Mouse (Mus musculus): ENCODE measurements around the gene Haus3. TPM values are rescaled to one million over a fixed set of nuclear protein-coding genes. Genes with fewer than 3 reads are reported as not detected.

Haus3 gene
- total and polyA plus RNA-seq, 2 experiments: 0.27 to 3.9 TPM

DNA sequence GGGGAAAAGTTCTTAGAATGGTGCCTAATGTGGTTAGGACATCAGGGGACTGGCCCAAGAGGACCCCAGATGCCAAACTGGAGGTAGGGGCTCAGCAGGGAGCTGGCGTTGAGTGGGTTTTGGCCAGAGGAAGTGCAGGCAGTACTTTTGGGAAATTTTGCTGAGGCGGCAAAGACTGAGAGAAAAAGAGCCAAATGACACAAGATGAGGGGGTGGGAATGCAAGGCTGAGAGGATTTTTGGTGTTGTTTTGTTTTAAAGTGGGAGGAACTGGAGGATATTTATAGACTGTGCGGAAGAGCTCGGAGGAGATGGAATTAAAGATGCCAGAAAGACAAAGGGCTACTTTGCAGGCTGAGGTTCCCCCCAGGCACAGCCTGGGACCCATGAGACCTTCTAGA is 1.4 kb upstream of the Haus3 start:
- H3K27me3 ChIP-seq (ENCODE audit: control insufficient read depth, insufficient read depth, low read length): no peaks in the 10 kb centered on the region
- no peaks in the 10 kb centered on the region; the same call in 1 of the 2 replicates for H3K79me2 ChIP-seq (ENCODE audit: control insufficient read depth, insufficient read depth, low read length)
- no peak overlapping the region for H3K4me3 ChIP-seq (ENCODE audit: insufficient read depth, low read depth, low read length)
- H3K9ac ChIP-seq (ENCODE audit: low read depth, low read length): no peak overlapping the region
- TF ChIP-seq POLR2A (IDR thresholded peaks at IDR 0.05; ENCODE audit: extremely low read depth, insufficient read depth, low read length) (no peak), CTCF (IDR thresholded peaks at IDR 0.05; ENCODE audit: low read depth, low read length) (no peak)
- DNase-seq (ENCODE audit: extremely low read depth, low read depth, low spot score): peak; percentile 37
- peaks cover 4% of the 10 kb centered on the region; the same call in 1 of the 2 replicates for H3K36me3 ChIP-seq (ENCODE audit: control insufficient read depth, insufficient read depth, low read length)
- peak overlapping the region; percentile 88 for H3K27ac ChIP-seq (replicated peaks; ENCODE audit: insufficient read depth, low read depth, low read length)
- WGBS: 71% methylated on average over 4 of the region's 4 CpGs
- peaks cover 4% of the 10 kb centered on the region; the same call in 1 of the 2 replicates for H3K4me1 ChIP-seq (ENCODE audit: control insufficient read depth, insufficient read depth, low read length)

DNA sequence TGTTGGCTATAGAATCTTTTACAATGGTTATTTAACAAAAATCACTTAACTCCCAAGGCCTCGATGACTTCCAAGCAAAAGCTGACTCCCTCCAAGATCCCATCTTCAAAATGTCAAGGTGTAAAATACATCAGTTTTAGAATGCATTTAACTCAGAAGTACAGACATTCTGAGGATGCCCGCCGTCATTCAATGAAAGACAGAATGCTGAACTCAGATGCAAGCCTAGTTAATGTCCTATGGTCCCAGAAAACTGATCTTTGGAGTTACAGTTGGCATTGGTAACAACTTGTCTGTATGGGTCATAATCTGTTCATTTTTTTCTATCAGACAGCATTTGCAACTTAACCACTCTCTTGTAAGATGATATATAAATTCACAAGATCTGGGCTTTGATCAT is 627 bp upstream of the Haus3 start:
- H3K4me3 ChIP-seq (ENCODE audit: insufficient read depth, low read depth, low read length): peak overlapping the region; percentile 48
- H3K36me3 ChIP-seq (ENCODE audit: control insufficient read depth, insufficient read depth, low read length): peaks cover 3% of the 10 kb centered on the region; the same call in 1 of the 2 replicates
- peak overlapping the region; percentile 75; the same call in 1 of the 2 replicates for H3K9ac ChIP-seq (ENCODE audit: low read depth, low read length)
- no peak for DNase-seq (ENCODE audit: extremely low read depth, low read depth, low spot score)
- peak overlapping the region; percentile 89 for H3K27ac ChIP-seq (replicated peaks; ENCODE audit: insufficient read depth, low read depth, low read length)
- no peak for TF ChIP-seq POLR2A (IDR thresholded peaks at IDR 0.05; ENCODE audit: extremely low read depth, insufficient read depth, low read length)
- no peak for TF ChIP-seq CTCF (IDR thresholded peaks at IDR 0.05; ENCODE audit: low read depth, low read length)
- 80% methylated on average over 3 of the region's 3 CpGs for WGBS
- H3K4me1 ChIP-seq (ENCODE audit: control insufficient read depth, insufficient read depth, low read length): peaks cover 4% of the 10 kb centered on the region; the same call in 1 of the 2 replicates
- no peaks in the 10 kb centered on the region; the same call in 1 of the 2 replicates for H3K79me2 ChIP-seq (ENCODE audit: control insufficient read depth, insufficient read depth, low read length)
- no peaks in the 10 kb centered on the region for H3K27me3 ChIP-seq (ENCODE audit: control insufficient read depth, insufficient read depth, low read length)

GRCm38 (mm10) chr5:34167857-34168256 is 1.5 kb downstream of the Haus3 start:
- H3K79me2 ChIP-seq (ENCODE audit: control insufficient read depth, insufficient read depth, low read length): no peaks in the 10 kb centered on the region; the same call in 1 of the 2 replicates
- 82% methylated on average over 4 of the region's 4 CpGs for WGBS
- DNase-seq (ENCODE audit: extremely low read depth, low read depth, low spot score): no peak
- no peak overlapping the region for H3K9ac ChIP-seq (ENCODE audit: low read depth, low read length)
- peaks cover 9% of the 10 kb centered on the region for H3K36me3 ChIP-seq (ENCODE audit: control insufficient read depth, insufficient read depth, low read length)
- H3K27ac ChIP-seq (replicated peaks; ENCODE audit: insufficient read depth, low read depth, low read length): no peak overlapping the region
- H3K27me3 ChIP-seq (ENCODE audit: control insufficient read depth, insufficient read depth, low read length): no peaks in the 10 kb centered on the region
- no peak for TF ChIP-seq POLR2A (IDR thresholded peaks at IDR 0.05; ENCODE audit: extremely low read depth, insufficient read depth, low read length)
- TF ChIP-seq CTCF (IDR thresholded peaks at IDR 0.05; ENCODE audit: low read depth, low read length): no peak
- no peak overlapping the region for H3K4me3 ChIP-seq (ENCODE audit: insufficient read depth, low read depth, low read length)
- H3K4me1 ChIP-seq (ENCODE audit: control insufficient read depth, insufficient read depth, low read length): peaks cover 4% of the 10 kb centered on the region; the same call in 1 of the 2 replicates

DNA sequence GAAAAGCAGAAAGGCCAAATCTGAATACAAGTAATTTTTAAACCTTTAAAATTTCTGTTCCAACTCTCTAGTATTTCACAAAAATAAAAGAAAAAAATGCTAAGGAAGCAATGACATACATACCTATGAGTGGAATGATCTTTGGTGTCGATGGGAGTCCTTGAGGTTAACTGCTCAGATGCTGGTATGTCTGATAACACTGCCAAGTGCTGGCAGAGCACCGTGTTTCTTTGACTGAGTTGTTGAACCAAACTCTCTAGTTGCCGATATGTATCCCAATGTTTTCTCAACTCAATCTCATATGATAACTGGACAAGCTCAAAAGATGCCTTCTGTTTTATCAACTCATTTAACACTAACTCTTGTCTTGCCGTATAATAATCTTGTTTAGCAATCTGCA is 3.5 kb downstream of the Haus3 start:
- Histone ChIP-seq H3K4me1 (ENCODE audit: control insufficient read depth, insufficient read depth, low read length) (peaks cover 4% of the 10 kb centered on the region; the same call in 1 of the 2 replicates), H3K9ac (ENCODE audit: low read depth, low read length) (no peak overlapping the region), H3K4me3 (ENCODE audit: insufficient read depth, low read depth, low read length) (no peak overlapping the region), H3K27ac (replicated peaks; ENCODE audit: insufficient read depth, low read depth, low read length) (no peak overlapping the region), H3K27me3 (ENCODE audit: control insufficient read depth, insufficient read depth, low read length) (no peaks in the 10 kb centered on the region), H3K79me2 (ENCODE audit: control insufficient read depth, insufficient read depth, low read length) (no peaks in the 10 kb centered on the region; the same call in 1 of the 2 replicates), H3K36me3 (ENCODE audit: control insufficient read depth, insufficient read depth, low read length) (peaks cover 9% of the 10 kb centered on the region)
- no peak for DNase-seq (ENCODE audit: extremely low read depth, low read depth, low spot score)
- TF ChIP-seq POLR2A (IDR thresholded peaks at IDR 0.05; ENCODE audit: extremely low read depth, insufficient read depth, low read length) (no peak), CTCF (IDR thresholded peaks at IDR 0.05; ENCODE audit: low read depth, low read length) (no peak)
- WGBS: 74% methylated on average over 4 of the region's 4 CpGs

DNA sequence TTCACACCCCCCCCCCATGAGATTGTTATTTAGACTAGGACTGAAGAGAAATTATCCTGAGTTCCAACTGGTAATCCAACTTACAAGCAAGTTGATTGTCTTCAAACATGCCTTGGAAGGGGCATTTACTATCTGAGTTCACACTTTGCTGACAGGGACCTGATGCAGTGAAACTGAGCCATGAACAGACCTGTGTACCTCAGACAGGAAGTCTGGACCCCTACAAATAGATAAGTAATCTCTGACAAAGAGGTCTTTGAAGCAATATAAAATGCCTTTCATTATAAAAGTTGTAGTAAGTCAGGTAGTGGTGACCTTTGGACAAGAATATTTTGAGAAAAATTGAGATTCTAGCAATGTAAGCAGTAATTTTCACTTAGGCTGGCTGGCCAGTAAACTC is 20.9 kb downstream of the Haus3 start:
- peaks cover 2% of the 10 kb centered on the region for H3K36me3 ChIP-seq (ENCODE audit: control insufficient read depth, insufficient read depth, low read length)
- H3K4me1 ChIP-seq (ENCODE audit: control insufficient read depth, insufficient read depth, low read length): no peaks in the 10 kb centered on the region
- no peak for DNase-seq (ENCODE audit: extremely low read depth, low read depth, low spot score)
- H3K27me3 ChIP-seq (ENCODE audit: control insufficient read depth, insufficient read depth, low read length): no peaks in the 10 kb centered on the region
- TF ChIP-seq CTCF (IDR thresholded peaks at IDR 0.05; ENCODE audit: low read depth, low read length) (no peak), POLR2A (IDR thresholded peaks at IDR 0.05; ENCODE audit: extremely low read depth, insufficient read depth, low read length) (no peak)
- H3K9ac ChIP-seq (ENCODE audit: low read depth, low read length): no peak overlapping the region
- H3K79me2 ChIP-seq (ENCODE audit: control insufficient read depth, insufficient read depth, low read length): no peaks in the 10 kb centered on the region
- H3K4me3 ChIP-seq (ENCODE audit: insufficient read depth, low read depth, low read length): no peak overlapping the region
- H3K27ac ChIP-seq (replicated peaks; ENCODE audit: insufficient read depth, low read depth, low read length): no peak overlapping the region

DNA sequence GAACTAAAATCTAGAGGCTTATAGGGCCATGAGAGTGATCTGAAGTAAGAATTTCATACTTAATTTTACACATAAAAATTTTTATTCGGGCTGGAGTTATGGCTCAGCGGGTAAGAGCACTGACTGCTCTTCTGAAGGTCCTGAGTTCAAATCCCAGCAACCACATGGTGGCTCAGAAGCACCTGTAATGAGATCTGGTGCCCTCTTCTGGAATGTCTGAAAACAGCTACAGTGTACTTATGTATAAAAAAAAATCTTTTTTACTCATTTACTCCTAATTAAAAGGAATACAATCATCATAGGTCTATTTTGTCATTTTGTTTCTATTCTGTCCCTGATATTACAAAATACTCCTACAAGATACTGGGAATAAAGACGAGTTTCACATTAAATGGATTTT is 21.8 kb downstream of the Haus3 start:
- WGBS: 98% methylated on average over 3 of the region's 3 CpGs
- DNase-seq (ENCODE audit: extremely low read depth, low read depth, low spot score): no peak
- H3K4me1 ChIP-seq (ENCODE audit: control insufficient read depth, insufficient read depth, low read length): no peaks in the 10 kb centered on the region
- H3K4me3 ChIP-seq (ENCODE audit: insufficient read depth, low read depth, low read length): no peak overlapping the region
- H3K27ac ChIP-seq (replicated peaks; ENCODE audit: insufficient read depth, low read depth, low read length): no peak overlapping the region
- no peaks in the 10 kb centered on the region for H3K36me3 ChIP-seq (ENCODE audit: control insufficient read depth, insufficient read depth, low read length)
- H3K79me2 ChIP-seq (ENCODE audit: control insufficient read depth, insufficient read depth, low read length): no peaks in the 10 kb centered on the region
- no peaks in the 10 kb centered on the region for H3K27me3 ChIP-seq (ENCODE audit: control insufficient read depth, insufficient read depth, low read length)
- no peak overlapping the region for H3K9ac ChIP-seq (ENCODE audit: low read depth, low read length)
- no peak for TF ChIP-seq CTCF (IDR thresholded peaks at IDR 0.05; ENCODE audit: low read depth, low read length)
- TF ChIP-seq POLR2A (IDR thresholded peaks at IDR 0.05; ENCODE audit: extremely low read depth, insufficient read depth, low read length): no peak
